Mouse (Mus musculus): ENCODE measurements around the gene Wnt8b. TPM values are rescaled to one million over a fixed set of nuclear protein-coding genes. Genes with fewer than 3 reads are reported as not detected.

Wnt8b gene
- polyA plus RNA-seq, 1 experiment from 2014 or later, result 4.6 TPM

DNA sequence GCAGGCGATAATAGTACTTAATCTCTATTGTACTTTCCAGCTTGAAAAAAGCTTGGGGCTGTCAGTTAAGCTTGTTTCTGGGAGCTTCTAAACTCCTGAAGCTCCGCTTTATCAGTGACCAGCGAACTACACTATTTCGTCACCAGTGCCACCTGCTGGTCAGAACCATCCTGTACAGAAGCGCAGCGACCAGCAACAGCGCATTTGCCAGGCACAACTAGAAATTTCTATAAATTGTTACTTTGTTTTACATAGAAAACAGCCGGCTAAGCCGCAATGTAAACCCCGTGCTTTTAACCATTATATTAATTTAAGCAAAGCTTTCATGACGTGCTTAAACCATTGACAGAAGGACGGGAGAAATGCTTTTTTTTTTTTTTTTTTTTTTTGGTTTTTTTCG, 51.5 kb downstream of the Wnt8b start:
- Histone ChIP-seq H3K4me2 (replicated peaks) (peak overlapping the region; percentile 36; the same call in 1 of the 2 replicates), H3K36me3 (peaks cover 21% of the 10 kb centered on the region), H3K4me1 (peaks cover 8% of the 10 kb centered on the region), H3K27ac (replicated peaks) (no peak overlapping the region), H3K27me3 (peaks cover 36% of the 10 kb centered on the region), H3K4me3 (no peak overlapping the region), H3K9me3 (0 out of 2 replicates have a peak, but pooled peaks cover 4% of the 10 kb centered on the region), H3K9ac (replicated peaks) (no peak overlapping the region)
- ATAC-seq (replicated peaks), result no peak
- 2% methylated on average over 13 of the region's 13 CpGs for WGBS

- H3K4me2 ChIP-seq (replicated peaks), result peak within 1 kb of the TSS; percentile 36
- WGBS, result under 1% methylated on average over 47 of the region's 47 CpGs
- 0 out of 2 replicates have a peak within 1 kb of the TSS, but pooled peaks have one; percentile 8 for H3K9ac ChIP-seq (replicated peaks)
- no peak within 1 kb of the TSS for H3K27ac ChIP-seq (replicated peaks)
- 0 out of 2 replicates have a peak, but pooled peaks have one; percentile 26 for ATAC-seq (replicated peaks)
- peaks cover 8% of the 10 kb centered on the region for H3K4me1 ChIP-seq
- 0 out of 2 replicates have a peak, but pooled peaks cover under 1% of the 10 kb centered on the region for H3K9me3 ChIP-seq
- H3K4me3 ChIP-seq, result peak within 1 kb of the TSS; percentile 24
- H3K36me3 ChIP-seq, result peaks cover 28% of the 10 kb centered on the region
- H3K27me3 ChIP-seq, result peaks cover 36% of the 10 kb centered on the region
These were observed 52.2 kb downstream of the Wnt8b start, which contains the start of gene Sec31b for GRCm38 (mm10) chr19:44545321-44546041. Gene Sec31b, minus strand, starts transcription at chr19:44545864.

DNA sequence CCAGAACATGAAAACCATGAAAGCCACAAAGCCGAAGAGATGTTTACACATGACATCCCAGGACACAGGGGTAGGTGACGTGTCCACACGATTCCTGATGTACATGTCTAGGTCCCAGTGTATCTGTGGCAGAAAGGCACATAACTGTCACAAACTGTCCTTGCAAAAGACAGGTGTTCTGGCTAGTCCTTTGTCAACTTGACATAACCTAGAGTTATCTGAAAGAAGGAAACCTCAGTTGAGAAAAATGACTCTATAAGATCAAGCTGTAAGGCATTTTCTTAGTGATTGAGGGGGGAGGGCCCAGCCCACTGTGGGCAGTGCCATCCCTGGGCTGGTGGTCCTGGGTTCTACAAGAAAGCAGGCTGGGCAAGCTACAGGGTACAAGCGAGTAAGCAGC, 59.5 kb downstream of the Wnt8b start, which contains the start of gene Gm20538:
Gene Gm20538, minus strand, starts transcription at position 101 of the 400 bp plus-strand sequence.
- Histone ChIP-seq H3K4me3 (no peak within 1 kb of the TSS), H3K9ac (replicated peaks) (no peak within 1 kb of the TSS), H3K4me1 (peaks cover 21% of the 10 kb centered on the region), H3K9me3 (no peaks in the 10 kb centered on the region), H3K36me3 (peaks cover 53% of the 10 kb centered on the region), H3K27ac (replicated peaks) (no peak within 1 kb of the TSS), H3K4me2 (replicated peaks) (no peak within 1 kb of the TSS; the same call in 1 of the 2 replicates), H3K27me3 (no peaks in the 10 kb centered on the region)
- 95% methylated on average over 4 of the region's 4 CpGs for WGBS
- ATAC-seq (replicated peaks), result no peak

DNA sequence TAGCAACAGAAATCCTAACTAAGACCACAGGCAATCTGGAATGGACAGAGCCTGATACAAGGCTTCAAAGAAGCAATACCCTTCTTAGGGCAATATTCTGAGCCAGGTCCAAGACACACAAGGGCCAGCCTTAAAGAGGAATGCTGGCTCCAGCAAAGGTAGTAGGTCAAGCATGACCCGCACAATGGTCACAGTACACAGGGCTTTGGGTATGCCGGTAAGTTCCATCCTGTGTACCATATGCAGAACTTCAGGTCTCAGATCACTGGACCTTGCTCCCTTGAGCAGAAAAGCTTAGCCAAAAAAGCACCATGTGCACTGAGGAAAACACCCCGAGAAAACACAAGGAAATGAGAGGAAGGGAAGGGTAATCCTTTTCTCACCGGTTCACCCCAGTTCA, 60.0 kb downstream of the Wnt8b start:
- 92% methylated on average over 4 of the region's 4 CpGs for WGBS
- H3K4me2 ChIP-seq (replicated peaks), result no peak overlapping the region
- H3K9me3 ChIP-seq, result no peaks in the 10 kb centered on the region
- H3K9ac ChIP-seq (replicated peaks), result no peak overlapping the region
- 0 out of 2 replicates have a peak, but pooled peaks cover under 1% of the 10 kb centered on the region for H3K27me3 ChIP-seq
- peaks cover 47% of the 10 kb centered on the region for H3K36me3 ChIP-seq
- H3K4me3 ChIP-seq, result no peak overlapping the region
- ATAC-seq (replicated peaks), result no peak
- peaks cover 21% of the 10 kb centered on the region for H3K4me1 ChIP-seq
- H3K27ac ChIP-seq (replicated peaks), result no peak overlapping the region

- Histone ChIP-seq H3K4me3 (peak overlapping the region; percentile 80), H3K4me2 (replicated peaks) (peak overlapping the region; percentile 68), H3K36me3 (peaks cover 35% of the 10 kb centered on the region), H3K9me3 (no peaks in the 10 kb centered on the region), H3K4me1 (peaks cover 21% of the 10 kb centered on the region), H3K27me3 (peaks cover 7% of the 10 kb centered on the region; the same call in 1 of the 2 replicates), H3K27ac (replicated peaks) (0 out of 2 replicates have a peak overlapping the region, but pooled peaks have one; percentile 62), H3K9ac (replicated peaks) (peak overlapping the region; percentile 86)
- 5% methylated on average over 8 of the region's 8 CpGs for WGBS
- ATAC-seq (replicated peaks), result peak; percentile 60
These were observed 61.2 kb downstream of the Wnt8b start for GRCm38 (mm10) chr19:44554490-44554860.

DNA sequence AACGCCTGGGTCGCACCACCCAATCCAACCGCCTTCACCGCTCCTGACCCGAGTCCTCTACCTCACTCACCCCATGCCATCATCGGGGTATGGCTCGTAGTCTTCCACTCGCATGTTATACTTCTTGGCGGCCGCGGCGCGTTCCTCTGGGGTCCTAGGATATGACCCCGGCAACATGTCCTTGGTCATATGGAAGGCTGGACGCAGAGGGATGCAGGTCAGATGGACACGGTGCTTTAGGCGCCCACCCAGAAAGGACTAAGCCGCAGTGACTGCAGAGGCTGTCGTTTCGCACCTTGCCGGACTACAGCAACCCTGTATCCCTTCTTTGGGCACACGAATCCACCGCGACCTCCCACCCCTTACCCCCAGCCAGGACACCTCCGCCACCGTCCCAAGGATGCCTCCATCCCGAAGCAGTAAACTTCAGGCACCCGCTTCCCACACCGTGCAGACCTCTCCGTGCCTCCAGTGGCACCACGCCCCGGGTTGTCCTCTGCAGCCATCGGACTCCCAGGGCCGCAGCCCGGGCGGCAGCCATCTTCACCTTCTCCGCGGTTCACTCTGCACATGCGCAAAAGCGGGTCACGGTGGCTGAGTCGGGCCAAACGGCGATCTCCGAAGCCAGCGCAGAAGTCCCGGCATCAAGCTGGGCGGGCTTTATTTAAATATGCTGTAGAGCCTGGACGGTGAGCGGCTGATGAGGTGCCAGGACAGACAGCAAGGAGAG, 61.8 kb downstream of the Wnt8b start, which contains the start of gene Ndufb8:
Gene Ndufb8, minus strand, starts transcription at position 580 of the 730 bp plus-strand sequence.
- H3K4me3 ChIP-seq, result peak within 1 kb of the TSS; percentile 80
- peaks cover 21% of the 10 kb centered on the region for H3K4me1 ChIP-seq
- H3K27ac ChIP-seq (replicated peaks), result peak within 1 kb of the TSS; percentile 62
- H3K27me3 ChIP-seq, result peaks cover 7% of the 10 kb centered on the region; the same call in 1 of the 2 replicates
- peaks cover 30% of the 10 kb centered on the region for H3K36me3 ChIP-seq
- peak; percentile 81 for ATAC-seq (replicated peaks)
- peak within 1 kb of the TSS; percentile 86 for H3K9ac ChIP-seq (replicated peaks)
- WGBS, result under 1% methylated on average over 50 of the region's 50 CpGs
- H3K4me2 ChIP-seq (replicated peaks), result peak within 1 kb of the TSS; percentile 68
- no peaks in the 10 kb centered on the region for H3K9me3 ChIP-seq

- Histone ChIP-seq H3K9ac (replicated peaks) (peak within 1 kb of the TSS; percentile 75), H3K4me3 (peak within 1 kb of the TSS; percentile 82), H3K4me2 (replicated peaks) (peak within 1 kb of the TSS; percentile 79), H3K27ac (replicated peaks) (peak within 1 kb of the TSS; percentile 79), H3K27me3 (peaks cover 7% of the 10 kb centered on the region; the same call in 1 of the 2 replicates), H3K4me1 (peaks cover 26% of the 10 kb centered on the region), H3K9me3 (no peaks in the 10 kb centered on the region), H3K36me3 (peaks cover 26% of the 10 kb centered on the region)
- WGBS, result under 1% methylated on average over 33 of the region's 33 CpGs
- ATAC-seq (replicated peaks), result peak; percentile 98
These were observed 69.5 kb downstream of the Wnt8b start, which contains the start of gene Hif1an for GRCm38 (mm10) chr19:44562652-44563206. Gene Hif1an, plus strand, starts transcription at chr19:44562850.

Other genes starting within 250 kb of the Wnt8b start
- gene Scd2, start 199.8 kb upstream of the Wnt8b start, polyA plus RNA-seq (2015; fragmentation: Nextera tagmentation; extraction: Ambion mirVana), result 253 and 267 TPM in 2 replicates
- 0.15 and 0.23 TPM in 2 replicates for gene Scd4, start 160.4 kb upstream of the Wnt8b start, polyA plus RNA-seq (2015; fragmentation: Nextera tagmentation; extraction: Ambion mirVana)
- gene Scd1, start 85.6 kb upstream of the Wnt8b start, polyA plus RNA-seq (2015; fragmentation: Nextera tagmentation; extraction: Ambion mirVana), result 3.5 and 4.0 TPM in 2 replicates
- gene Sec31b, start 52.4 kb downstream of the Wnt8b start, polyA plus RNA-seq (2015; fragmentation: Nextera tagmentation; extraction: Ambion mirVana), result 0.08 and 0.09 TPM in 2 replicates
- not detected in 2 replicates for gene Gm20538, start 59.4 kb downstream of the Wnt8b start, polyA plus RNA-seq (2015; fragmentation: Nextera tagmentation; extraction: Ambion mirVana)
- gene Ndufb8, start 62.0 kb downstream of the Wnt8b start, polyA plus RNA-seq (2015; fragmentation: Nextera tagmentation; extraction: Ambion mirVana), result 428 and 451 TPM in 2 replicates
- 30.6 and 31.1 TPM in 2 replicates for gene Hif1an, start 69.4 kb downstream of the Wnt8b start, polyA plus RNA-seq (2015; fragmentation: Nextera tagmentation; extraction: Ambion mirVana)